Mouse (Mus musculus): ENCODE measurements around the gene Galnt2.

DNA sequence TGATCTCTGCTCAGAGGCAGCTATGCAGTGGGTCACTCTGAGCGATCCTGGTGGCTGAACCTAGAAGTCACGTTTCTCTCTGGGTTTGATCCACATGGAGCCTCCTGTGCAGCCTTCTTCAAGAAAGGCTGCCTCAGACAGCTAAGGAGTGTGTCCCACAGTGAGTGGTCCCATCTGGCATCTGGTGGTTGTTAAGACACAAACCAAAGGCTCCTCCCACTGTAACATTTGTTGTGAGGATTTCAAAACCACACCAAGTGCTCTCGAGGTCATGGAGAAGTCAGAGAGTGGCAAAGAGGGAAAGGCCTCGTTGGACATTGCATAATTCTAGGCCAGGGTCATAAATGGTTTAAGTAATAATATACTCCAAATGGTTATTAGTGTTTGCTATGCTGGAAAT lies 19.6 kb downstream of the Galnt2 start:
- TF ChIP-seq POLR2A (IDR thresholded peaks at IDR 0.05; ENCODE audit: insufficient read depth, low read length) = no peak
- no peak for TF ChIP-seq CTCF (IDR thresholded peaks at IDR 0.05; ENCODE audit: low read depth, low read length)
- no peak for TF ChIP-seq EP300 (IDR thresholded peaks at IDR 0.05; ENCODE audit: insufficient read depth, low read depth, low read length)

Measured in ES-Bruce4 (cell line).